Mouse (Mus musculus): Measurements from ENCODE around the gene Clec2g.

Gene Clec2g

DNA sequence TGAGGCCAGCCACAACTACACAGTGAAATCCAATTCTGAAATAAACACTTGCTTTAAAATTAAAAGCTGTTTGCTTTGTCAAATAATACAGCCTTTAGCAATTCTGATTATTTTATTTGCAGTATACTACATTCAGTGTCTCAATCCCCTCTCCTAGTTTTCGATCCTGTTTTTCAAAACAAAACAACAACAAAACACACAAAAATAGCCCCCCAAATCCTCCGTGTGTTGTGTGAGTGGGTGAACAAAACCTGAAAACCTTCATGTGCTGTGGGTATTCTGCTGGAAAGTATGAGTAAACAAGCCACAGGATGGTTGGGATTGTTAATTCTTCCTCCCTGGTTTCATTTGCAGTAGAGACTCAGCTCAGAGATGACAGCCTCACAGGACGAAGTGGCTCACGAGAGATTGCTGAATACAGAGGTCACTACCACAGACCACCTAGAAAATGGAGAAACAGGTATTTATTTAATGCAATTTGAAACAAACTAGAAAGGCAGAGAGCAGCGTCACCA is 79.6 kb downstream of the Clec2g start:
- DNase-seq (ENCODE audit: low spot score), result no peak

DNA sequence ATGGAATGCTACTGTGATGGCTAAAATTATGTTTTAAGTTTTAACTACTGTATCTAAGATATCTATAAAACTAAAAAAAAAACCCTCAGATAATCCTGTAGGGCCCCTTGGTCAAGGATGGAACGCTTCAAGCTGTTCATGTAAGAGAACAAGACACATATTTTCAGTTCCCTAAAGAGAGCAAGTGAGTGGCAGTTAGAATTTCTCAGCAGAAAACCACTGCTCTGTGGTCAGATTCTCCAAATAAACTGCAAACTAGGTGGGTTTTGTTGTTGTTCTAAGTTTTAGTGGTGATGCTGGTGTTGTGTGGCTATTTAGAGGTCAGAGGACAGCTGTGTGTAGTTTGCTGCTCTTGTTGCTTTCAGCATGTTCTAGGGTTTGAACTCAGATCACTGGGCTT is 80.2 kb downstream of the Clec2g start:
- DNase-seq (ENCODE audit: low spot score), result no peak

DNA sequence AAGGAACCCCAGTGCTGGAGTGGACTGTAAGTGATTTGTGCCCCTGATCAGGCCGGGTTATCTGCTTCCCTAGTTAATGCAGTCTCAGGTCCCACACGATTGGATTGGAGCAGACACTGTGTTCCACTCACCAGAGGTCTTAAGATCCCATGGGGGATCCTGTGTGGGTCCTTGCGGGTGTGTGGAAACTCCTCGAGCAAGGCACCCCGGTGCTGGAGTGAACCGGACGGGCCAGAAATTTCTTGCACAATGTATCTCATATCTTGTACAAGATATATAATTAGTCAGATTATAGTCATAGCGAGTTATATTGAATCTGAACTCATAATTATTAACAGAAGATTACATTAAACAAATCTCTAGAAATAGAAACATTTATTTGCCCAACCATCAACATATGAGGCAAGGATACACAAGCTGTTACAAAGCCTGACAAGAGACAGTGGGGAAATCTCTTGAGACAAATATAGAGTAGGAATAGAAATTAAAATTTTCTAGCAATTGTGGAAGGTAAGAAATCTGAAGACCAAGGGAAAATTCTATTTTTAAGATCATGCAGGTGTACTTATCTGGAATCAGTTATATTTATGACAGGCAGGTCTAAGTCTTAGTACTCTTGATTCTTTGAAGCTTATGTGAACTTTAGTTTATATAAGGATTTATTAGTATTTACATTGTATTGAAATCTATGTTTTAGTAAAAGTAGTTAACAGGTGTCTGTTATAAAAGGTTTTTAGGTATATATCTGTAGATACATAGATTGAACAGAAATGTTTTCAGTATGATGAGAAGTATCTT is 93.5 kb downstream of the Clec2g start:
- DNase-seq (ENCODE audit: low spot score), result no peak

DNA sequence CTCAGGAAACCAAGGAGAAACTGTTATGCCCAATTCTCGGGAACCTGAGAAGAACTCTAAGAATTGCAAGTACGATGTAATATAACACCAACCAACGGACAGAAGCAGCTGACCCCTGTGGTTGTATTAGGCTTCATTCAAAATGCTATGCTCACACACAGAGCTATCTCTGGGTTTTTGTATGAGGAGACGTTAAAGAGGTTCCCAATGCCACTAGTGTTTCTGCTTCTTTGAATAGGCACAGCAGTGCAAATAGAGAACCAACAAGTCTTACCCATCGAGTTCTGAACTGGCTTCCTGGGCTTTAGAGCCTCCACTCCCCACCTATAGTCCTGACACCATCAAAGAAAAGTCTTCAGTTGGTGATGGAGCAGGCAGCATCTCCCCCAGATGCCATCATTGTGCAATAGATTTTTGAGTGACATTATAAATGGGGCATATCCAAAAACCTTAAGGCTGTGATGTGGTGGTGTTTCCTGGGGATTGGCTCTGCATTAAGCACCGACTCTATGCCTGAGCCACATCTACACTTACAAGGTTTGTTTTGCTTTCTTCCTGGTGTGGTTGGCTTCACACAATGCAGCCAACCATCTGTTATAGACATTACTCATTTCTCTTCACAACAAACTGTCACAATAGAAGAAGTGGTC is 96.1 kb downstream of the Clec2g start:
- no peak for DNase-seq (ENCODE audit: low spot score)

DNA sequence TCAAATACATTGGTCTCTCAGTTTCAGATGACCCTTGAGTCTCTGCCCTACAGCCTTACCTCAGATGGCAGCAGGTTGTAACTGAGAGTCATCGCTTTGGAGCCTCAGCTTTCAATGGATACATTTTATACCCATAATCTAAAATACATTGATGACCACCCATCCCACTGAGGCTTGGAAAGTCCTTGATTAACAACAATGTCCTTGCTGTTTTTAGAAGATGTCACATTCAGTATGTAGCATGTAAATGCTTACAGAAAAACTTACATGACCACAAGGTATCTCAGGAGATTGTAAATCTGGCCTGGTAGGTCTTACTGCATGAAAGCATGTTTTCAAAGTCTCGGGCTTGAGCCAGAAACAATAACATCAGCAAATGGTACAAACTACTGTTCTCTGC is 96.8 kb downstream of the Clec2g start:
- DNase-seq (ENCODE audit: low spot score), result no peak

DNA sequence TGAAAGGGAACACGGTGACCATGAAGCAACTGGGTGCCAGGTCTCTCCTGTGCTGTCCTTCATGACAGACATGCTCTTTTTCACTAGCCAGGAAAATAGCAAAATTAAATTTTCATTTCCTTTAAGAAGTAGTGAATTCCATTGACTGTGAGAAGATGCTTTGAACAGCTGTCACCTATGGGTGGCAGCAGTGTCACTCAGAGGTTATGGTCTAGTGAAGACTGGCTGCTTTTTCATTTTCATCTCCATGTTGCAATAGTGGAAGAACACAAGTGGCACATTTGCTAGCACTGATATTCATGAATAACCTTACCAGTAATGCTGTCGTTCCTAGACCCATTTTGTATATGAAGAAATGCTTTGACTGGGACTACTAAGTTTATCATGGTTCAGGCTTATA is 99.2 kb downstream of the Clec2g start:
- DNase-seq (ENCODE audit: low spot score), result no peak
